Mouse (Mus musculus): ENCODE data around the gene Ptges. TPM values are rescaled to one million over a fixed set of nuclear protein-coding genes. Genes with fewer than 3 reads are reported as not detected.

Gene Ptges
- total RNA-seq, 2 experiments from 2014 or later = 2.7 to 4.2 TPM

DNA sequence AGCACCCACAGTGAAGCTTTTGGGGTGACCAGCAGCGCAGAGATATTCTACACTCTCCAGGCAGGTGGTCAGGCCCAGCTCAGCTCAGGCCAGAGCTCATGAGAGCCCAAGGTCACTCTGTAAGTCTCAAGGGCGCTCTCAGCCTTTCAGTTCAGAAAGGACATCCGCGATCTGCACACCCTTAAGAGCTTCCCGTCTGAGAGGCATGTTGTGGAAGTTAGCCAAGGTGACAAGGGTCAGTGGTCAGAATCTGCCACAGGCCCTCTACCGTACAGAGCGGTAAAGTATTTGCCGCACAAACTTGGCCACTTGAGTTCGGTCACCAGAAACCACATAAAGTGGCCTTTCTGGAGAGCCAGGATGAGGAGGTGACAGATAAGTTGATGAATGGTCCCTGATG is 66.1 kb downstream of the Ptges start:
- DNase-seq (ENCODE audit: extremely low spot score in 1 of 2, low spot score in 1 of 2) = no peak

DNA sequence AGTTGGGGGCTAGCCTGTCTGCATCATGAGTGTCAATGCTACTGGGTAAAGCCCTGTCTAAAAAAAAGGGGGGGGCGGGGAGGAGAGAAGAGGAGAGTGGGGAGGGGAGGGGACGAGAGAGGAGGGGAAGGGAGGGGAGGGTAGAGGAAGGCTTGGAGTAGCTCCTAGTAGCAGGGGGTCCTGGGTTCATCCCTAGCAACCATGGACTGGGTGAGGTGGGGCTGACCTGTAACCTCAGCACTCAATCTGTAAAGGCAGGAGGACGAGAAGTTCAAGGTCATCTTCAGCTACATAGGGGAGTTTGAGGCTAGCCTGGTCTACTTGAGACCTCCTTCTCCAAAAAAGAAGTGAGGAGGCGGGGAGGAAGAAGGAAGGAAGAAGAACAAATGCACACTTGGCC is 67.6 kb downstream of the Ptges start:
- DNase-seq (ENCODE audit: extremely low spot score in 1 of 2, low spot score in 1 of 2) = no peak

GRCm38 (mm10) chr2:30859782-30860181 is 69.9 kb downstream of the Ptges start:
- no peak for DNase-seq (ENCODE audit: extremely low spot score in 1 of 2, low spot score in 1 of 2)

GRCm38 (mm10) chr2:30857076-30857475 is 72.6 kb downstream of the Ptges start:
- no peak for DNase-seq (ENCODE audit: extremely low spot score in 1 of 2, low spot score in 1 of 2)

DNA sequence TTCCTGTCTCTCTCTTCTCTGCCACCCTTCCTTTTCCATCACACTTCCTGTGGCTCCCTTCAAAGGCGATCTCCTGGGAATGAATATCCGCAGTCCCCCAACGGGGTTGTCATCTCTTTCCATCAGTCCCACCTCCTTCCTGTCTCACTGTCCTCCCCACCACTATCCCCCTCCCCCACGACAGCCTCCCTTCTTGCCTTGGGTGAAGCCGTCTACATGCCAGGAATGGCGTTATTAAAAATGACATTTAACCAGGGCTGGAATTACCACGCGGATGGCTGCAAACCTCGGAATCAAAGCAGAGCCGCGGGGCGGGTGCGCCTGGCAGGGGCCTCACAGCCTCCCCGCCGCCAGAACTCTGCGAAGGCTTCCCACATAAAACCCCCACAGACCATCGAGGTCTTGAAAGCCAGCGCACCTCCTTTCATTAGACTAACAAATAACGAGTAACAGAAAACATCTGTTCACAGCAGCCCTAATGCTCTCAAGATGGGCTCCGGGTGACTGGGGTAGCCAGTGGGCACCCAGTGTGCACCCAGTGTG is 76.8 kb downstream of the Ptges start:
- DNase-seq (ENCODE audit: extremely low spot score in 1 of 2, low spot score in 1 of 2) = no peak

GRCm38 (mm10) chr2:30850581-30850980 is 79.1 kb downstream of the Ptges start:
- DNase-seq (ENCODE audit: extremely low spot score in 1 of 2, low spot score in 1 of 2) = no peak

DNA sequence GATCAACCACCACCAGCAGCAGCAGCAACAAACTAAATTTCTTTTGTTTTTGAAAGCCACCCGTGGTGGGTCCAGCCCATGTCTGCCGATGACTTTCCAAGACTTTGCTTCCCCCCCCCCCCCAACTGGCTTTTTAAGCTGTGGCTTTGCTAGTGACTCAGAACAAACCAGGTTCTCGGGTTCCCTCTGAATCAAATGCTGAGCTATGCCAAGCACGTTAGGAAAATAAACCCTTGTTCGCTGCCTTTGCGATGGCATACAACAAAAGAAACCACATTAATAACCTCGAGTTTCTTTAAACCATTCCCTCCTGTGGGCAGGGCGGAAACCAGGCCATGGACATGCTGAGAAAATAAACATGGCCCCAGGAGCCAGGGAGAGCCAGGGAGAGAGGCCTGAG is 81.5 kb downstream of the Ptges start:
- DNase-seq (ENCODE audit: extremely low spot score in 1 of 2, low spot score in 1 of 2) = no peak

DNA sequence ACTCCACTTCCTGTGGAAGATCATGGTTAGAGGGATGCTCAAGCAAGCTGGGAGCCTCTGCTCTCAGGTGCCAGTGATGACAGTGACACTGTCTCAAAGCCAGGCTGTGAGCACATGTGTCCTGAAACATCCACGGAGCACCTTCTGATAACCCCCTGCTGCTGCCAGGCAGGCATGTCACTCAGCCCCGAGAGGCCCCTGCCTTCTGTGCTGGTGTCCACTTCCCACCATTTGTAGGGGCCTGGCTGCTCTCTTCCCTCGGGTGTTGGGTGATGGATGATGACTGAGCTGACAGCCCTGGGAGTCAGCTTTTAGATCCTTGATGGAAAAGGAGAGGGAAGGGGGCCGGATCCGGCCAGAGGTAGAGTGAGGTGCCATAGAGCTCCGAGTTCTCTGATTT is 82.9 kb downstream of the Ptges start:
- DNase-seq (ENCODE audit: extremely low spot score in 1 of 2, low spot score in 1 of 2) = no peak

- DNase-seq (ENCODE audit: extremely low spot score in 1 of 2, low spot score in 1 of 2) = no peak
Observed at GRCm38 (mm10) chr2:30846236-30846635, 83.4 kb downstream of the Ptges start.

GRCm38 (mm10) chr2:30845152-30846070 is 84.3 kb downstream of the Ptges start:
- no peak for DNase-seq (ENCODE audit: extremely low spot score in 1 of 2, low spot score in 1 of 2)

DNA sequence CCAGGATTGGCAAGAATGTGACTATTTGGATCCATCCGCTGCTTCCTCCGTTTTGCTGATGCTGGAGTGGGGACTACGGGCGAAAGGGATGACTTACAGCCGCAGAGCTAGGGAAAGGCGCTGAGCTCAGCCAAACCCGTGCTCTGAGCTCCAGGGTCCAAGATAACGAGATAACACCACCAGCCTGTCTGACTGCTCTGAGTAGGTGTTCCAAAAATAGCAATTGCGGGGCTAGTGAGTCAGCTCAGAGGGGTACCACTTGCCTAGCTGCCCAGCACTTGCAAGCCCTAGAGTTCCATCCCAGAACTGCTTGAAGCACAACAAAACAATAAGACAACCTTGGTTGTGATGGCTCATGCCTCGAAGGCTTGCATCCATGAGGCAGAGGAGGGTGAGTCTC is 87.0 kb downstream of the Ptges start:
- no peak for DNase-seq (ENCODE audit: extremely low spot score in 1 of 2, low spot score in 1 of 2)

Other genes with a start within 250 kb of the Ptges start
- gene 1700001O22Rik, start 126.2 kb downstream of the Ptges start, total RNA-seq (2021) = 1 to 10 TPM; 4.0 to 5.5 TPM
- 10 to 100 TPM; 34.8 to 35.2 TPM for gene Ntmt1, start 122.0 kb downstream of the Ptges start, total RNA-seq (2021)
- gene Asb6, start 99.5 kb downstream of the Ptges start, total RNA-seq (2021) = 10 to 100 TPM; 35.1 to 40.1 TPM
- gene Prrx2, start 94.9 kb downstream of the Ptges start, total RNA-seq (2021) = 1 to 10 TPM; 1.7 to 3.3 TPM
- gene Tor1b, start 23.1 kb upstream of the Ptges start, total RNA-seq (2021) = 10 to 100 TPM; 37.4 to 39.6 TPM
- 10 to 100 TPM; 47.5 to 48.8 TPM for gene Tor1a, start 38.1 kb upstream of the Ptges start, total RNA-seq (2021)
- gene BC005624, start 52.3 kb upstream of the Ptges start, total RNA-seq (2021) = 10 to 100 TPM; 60.0 to 61.7 TPM
- gene Usp20, start 52.4 kb upstream of the Ptges start, total RNA-seq (2021) = 10 to 100 TPM; 82.8 to 89.9 TPM
- gene Fnbp1, start 212.1 kb upstream of the Ptges start, total RNA-seq (2021) = 100 to 1,000 TPM in 1 of 2 experiments, 10 to 100 TPM in 1; 95.1 to 118 TPM
- gene Gpr107, start 222.5 kb upstream of the Ptges start, total RNA-seq (2021) = 10 to 100 TPM; 45.2 to 49.6 TPM

Measured in layer of hippocampus, postnatal 25 days (tissue).